Mouse (Mus musculus) lung, postnatal 14 days (tissue): Measurements from ENCODE around the gene Sdhaf1.

Source experiments
- DNase-seq: peaks from one replicate; pipeline ENCODE4 v3.0.0; 2021

Gene Sdhaf1

GRCm38 (mm10) chr7:30324300-30324944 lies 727 bp upstream of the Sdhaf1 start:
- no peak for DNase-seq

- DNase-seq, result no peak
Observed at GRCm38 (mm10) chr7:30322865-30323264, 830 bp downstream of the Sdhaf1 start.

GRCm38 (mm10) chr7:30322285-30322667 lies 1.4 kb downstream of the Sdhaf1 start:
- peak; percentile 98 for DNase-seq

- peak; percentile 69 for DNase-seq
Observed at GRCm38 (mm10) chr7:30321539-30322284, 2.0 kb downstream of the Sdhaf1 start, which contains the start of gene E130208F15Rik. Gene E130208F15Rik (plus strand): TSS chr7:30321740.

- no peak for DNase-seq
Observed at GRCm38 (mm10) chr7:30320946-30321345, 2.7 kb downstream of the Sdhaf1 start.

GRCm38 (mm10) chr7:30318142-30318541 lies 5.6 kb downstream of the Sdhaf1 start:
- DNase-seq, result no peak

GRCm38 (mm10) chr7:30315559-30316529 lies 7.9 kb downstream of the Sdhaf1 start:
- DNase-seq, result no peak

GRCm38 (mm10) chr7:30314721-30315155 lies 9.0 kb downstream of the Sdhaf1 start, which contains the start of gene Syne4:
Gene Syne4 (plus strand): TSS chr7:30314807.
- no peak for DNase-seq

- DNase-seq, result no peak
Observed at GRCm38 (mm10) chr7:30313666-30314320, 9.9 kb downstream of the Sdhaf1 start.

- no peak for DNase-seq
Observed at GRCm38 (mm10) chr7:30310136-30310535, 13.6 kb downstream of the Sdhaf1 start.

- no peak for DNase-seq
Observed at GRCm38 (mm10) chr7:30309395-30310129, 14.1 kb downstream of the Sdhaf1 start.

- peak; percentile 91 for DNase-seq
Observed at GRCm38 (mm10) chr7:30308076-30309005, 15.4 kb downstream of the Sdhaf1 start, which contains the start of gene Alkbh6. Gene Alkbh6 (plus strand): TSS chr7:30308717.

GRCm38 (mm10) chr7:30306083-30306779 lies 17.5 kb downstream of the Sdhaf1 start:
- DNase-seq, result no peak

- DNase-seq, result peak; percentile 29
Observed at GRCm38 (mm10) chr7:30300914-30301313, 22.8 kb downstream of the Sdhaf1 start.

GRCm38 (mm10) chr7:30297266-30297665 lies 26.4 kb downstream of the Sdhaf1 start:
- no peak for DNase-seq

- no peak for DNase-seq
Observed at GRCm38 (mm10) chr7:30296816-30297215, 26.9 kb downstream of the Sdhaf1 start.

GRCm38 (mm10) chr7:30295103-30295502 lies 28.6 kb downstream of the Sdhaf1 start:
- DNase-seq, result peak; percentile 22

GRCm38 (mm10) chr7:30294296-30294695 lies 29.4 kb downstream of the Sdhaf1 start:
- no peak for DNase-seq

- no peak for DNase-seq
Observed at GRCm38 (mm10) chr7:30293795-30294194, 29.9 kb downstream of the Sdhaf1 start.
